Mouse (Mus musculus) left cerebral cortex, postnatal 14 days (tissue): ENCODE results near the gene Afg3l1. TPM values are rescaled to one million over a fixed set of nuclear protein-coding genes. Genes with fewer than 3 reads are reported as not detected.
"Not testable (repeated sequence)": the region's sequence is repeated elsewhere in the genome, so short reads cannot be mapped to it uniquely, and the experiment has no call there.

Source experiments
- DNase-seq, 2 experiments: peaks; one replicate each; pipeline ENCODE4 v3.0.0; 2021 to 2022; ENCODE audit warnings: low spot score in 2 of 2, mixed read lengths in 1 of 2
- intact Hi-C: fragments of 180-260 bp; cut with DNase I; formaldehyde crosslinking; loops from one replicate; pipeline ENCODE4 v1.15.1; 2025
- total RNA-seq, 2 experiments: library from RNA; stranded (reverse); gene quantifications; 2 replicates each; pipeline ENCODE4 v1.2.3; 2021

Gene Afg3l1
- total RNA-seq, 2 experiments from 2014 or later, result 31.6 to 36.5 TPM

- DNase-seq, result no peak
- intact Hi-C loops, result no loop called here
Measured at GRCm38 (mm10) chr8:123453951-123454350, 23.8 kb upstream of the Afg3l1 start.

GRCm38 (mm10) chr8:123454559-123454958 is 23.1 kb upstream of the Afg3l1 start:
- intact Hi-C loops, result no loop called here
- DNase-seq, result no peak

GRCm38 (mm10) chr8:123463651-123464050 is 14.1 kb upstream of the Afg3l1 start:
- no peak for DNase-seq
- intact Hi-C loops, result no loop called here

DNA sequence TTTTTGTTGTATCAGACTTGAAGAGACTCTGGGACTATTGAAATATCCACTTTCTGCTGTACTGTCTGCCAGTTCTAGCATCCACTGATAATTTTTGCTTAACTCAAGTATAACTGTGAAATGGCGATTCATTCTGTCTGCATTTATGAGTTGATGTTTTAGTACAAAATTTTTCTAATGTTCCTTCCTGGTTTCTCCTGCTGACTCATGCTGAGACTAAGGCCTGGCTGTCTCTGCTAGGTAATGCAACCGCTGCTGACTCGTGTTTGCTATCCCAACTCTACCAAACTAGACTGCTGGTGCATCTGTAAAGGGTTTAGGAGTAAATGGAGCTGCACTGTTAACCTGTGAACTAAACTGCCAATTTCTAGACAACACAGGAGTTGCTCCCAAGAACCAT is 10.2 kb upstream of the Afg3l1 start:
- intact Hi-C loops, result no loop called here
- DNase-seq, result no peak

GRCm38 (mm10) chr8:123472991-123473390 is 4.7 kb upstream of the Afg3l1 start:
- DNase-seq, intact Hi-C loops: not testable (repeated sequence)

DNA sequence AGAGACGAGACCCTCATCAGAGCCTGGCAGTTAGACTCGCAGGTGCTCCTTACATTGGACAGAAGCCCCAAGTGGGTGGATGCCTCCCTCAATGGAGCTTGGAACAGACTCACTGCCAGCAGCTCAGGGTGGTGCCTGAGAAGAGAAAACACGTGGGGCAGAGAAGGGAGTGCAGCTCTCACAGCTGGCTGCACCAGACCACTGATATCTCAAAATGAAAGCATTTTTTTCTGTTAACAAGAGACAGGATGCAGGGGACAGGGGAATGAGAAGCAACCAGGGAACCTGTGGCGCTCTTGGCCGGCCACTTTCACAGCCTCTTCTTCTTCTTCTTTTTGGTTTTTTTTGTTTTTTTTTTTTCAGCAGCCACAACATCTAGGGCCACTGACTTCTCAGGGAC is 3.2 kb upstream of the Afg3l1 start:
- DNase-seq, intact Hi-C loops: not testable (repeated sequence)

DNA sequence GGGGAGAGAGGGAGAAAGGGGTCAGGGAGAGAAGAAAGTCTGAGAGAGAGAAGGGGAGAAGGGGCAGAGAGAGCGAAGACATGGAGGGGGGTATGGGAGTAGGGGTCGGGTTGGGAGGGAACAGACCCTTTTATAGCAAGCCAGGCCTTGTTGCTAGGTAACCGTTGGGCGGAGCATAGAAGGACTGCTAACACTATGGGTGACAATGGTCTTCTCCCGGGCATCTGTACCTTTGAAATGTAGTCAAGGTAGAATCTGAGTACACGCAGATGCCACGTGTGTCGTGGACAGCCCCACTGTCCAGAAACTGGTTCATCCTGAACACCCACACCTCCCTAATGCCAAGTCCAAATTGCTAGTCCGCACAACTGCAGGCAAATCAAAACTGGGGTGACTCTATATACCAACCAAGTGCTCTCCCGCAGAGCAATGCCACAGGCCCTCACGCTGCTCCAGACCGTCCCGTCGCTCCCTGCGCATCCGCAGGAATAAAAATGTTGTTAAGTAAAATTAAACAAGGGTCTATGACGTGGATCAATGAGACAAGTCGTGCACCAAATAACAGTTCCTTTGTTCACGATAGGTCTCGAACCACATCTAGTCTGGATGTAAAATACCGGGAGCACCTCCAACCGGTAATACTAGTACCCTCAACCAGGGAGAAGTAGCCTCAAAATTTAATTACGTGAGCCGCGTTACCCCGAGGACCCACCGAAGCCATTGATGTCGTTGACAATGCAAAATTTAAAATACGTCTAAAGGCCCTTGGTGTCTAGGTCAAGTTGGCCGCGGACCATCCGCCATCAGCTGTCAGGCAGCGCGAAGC is 579 bp upstream of the Afg3l1 start:
- intact Hi-C loops, result no loop called here
- peak in 1 of 2 experiments; percentile 30 for DNase-seq

DNA sequence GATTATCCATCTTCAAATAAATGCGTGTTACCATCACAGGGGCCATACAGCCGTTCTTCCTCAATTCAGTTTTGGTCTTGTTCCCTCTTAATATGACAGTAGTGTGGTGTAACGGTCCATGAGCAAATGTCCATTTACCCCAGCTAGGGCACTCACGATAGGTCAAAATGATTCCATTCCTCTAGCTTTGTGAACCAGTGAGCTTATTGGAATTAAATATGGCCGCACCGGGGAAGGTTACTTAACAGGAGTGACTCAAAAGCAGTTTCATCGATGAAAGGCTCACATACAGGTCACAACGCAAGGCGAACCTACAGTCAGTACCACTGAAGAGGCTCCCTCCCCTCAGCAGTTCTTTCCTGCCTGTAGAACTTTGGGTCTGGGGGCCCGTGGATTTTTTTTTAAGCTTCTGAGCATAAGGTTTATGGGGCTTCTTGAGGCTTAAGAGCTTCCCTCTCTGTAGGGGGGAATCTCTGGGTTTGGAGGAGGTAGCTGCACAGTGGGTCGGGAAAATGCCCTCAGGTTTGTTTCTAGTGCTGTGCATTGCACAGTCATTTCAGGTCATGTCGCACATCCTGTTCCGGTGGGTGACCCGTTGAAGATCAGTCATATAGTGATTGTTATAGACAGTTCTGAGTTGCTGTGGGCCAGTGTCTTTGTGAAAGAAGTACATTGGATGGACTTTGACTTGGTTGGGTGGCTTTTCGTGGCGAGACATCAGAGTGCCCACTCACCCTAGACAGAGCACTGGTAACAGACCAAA is 934 bp downstream of the Afg3l1 start:
- peak in 1 of 2 experiments; percentile 32 for DNase-seq
- intact Hi-C loops, result no loop called here

DNA sequence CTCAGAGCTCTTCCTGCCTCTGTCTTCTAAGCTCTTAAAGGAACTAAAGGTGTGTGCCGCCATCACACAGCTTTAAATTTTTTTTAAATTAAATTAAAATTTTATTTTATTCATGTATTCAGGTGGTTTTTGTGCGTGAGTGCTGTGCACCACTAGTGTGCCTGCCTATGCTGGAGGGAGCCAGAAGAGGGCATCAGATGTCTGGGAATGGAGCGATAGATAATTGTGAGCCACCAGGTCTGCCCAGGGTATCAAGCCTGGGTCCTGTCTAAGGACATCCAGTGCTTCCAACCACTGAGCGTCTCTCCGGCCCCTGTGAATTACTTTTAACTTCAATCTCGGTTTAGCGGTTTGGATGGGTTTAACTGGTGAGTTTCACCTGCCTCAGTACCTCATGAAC is 4.9 kb downstream of the Afg3l1 start:
- intact Hi-C loops, result no loop called here
- no peak for DNase-seq

GRCm38 (mm10) chr8:123491280-123492075 is 13.8 kb downstream of the Afg3l1 start:
- no peak for DNase-seq
- intact Hi-C loops, result no loop called here

DNA sequence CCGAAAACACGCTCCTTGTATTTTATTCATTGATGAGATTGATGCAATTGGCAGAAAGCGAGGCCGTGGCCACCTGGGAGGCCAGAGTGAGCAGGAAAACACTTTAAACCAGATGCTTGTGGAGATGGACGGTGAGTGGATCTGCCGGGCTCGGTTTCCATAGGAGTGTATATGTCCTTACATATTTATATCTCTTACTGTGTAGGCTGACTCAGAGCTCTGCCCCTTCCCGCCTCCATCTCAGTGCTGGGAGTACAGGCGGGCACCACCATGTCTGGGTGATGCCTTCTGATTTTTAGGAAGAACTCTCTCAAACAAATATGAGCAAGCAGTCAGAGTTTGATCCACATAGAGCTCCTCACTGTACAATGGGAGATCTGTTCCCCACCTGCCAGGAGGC is 15.2 kb downstream of the Afg3l1 start:
- DNase-seq, result no peak
- intact Hi-C loops, result no loop called here

- intact Hi-C loops, result no loop called here
- no peak for DNase-seq
Measured at GRCm38 (mm10) chr8:123497699-123498098, 20.0 kb downstream of the Afg3l1 start.

DNA sequence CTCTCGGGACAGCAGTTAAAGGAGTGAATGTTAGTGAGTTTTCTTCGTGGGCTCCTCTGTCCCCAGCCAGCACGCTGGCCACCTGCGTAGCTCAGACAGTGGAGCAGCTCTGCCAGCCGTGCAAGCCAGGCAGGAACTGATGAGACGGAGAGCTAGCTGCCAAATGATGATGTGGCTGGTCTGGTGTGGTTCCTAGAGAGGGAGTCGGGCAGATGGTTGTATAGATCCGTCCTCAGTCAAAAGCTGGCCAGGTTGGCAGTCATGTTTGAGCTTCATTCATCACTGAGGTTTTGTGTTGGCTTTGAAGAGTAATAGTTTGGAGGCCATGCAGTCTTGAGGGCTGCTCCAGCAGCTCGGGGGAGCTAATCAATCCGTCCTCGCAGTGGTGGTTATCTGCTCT is 21.3 kb downstream of the Afg3l1 start:
- no peak for DNase-seq
- intact Hi-C loops, result no loop called here

GRCm38 (mm10) chr8:123499556-123499955 is 21.9 kb downstream of the Afg3l1 start:
- intact Hi-C loops, result no loop called here

GRCm38 (mm10) chr8:123502192-123502591 is 24.5 kb downstream of the Afg3l1 start:
- no peak for DNase-seq
- intact Hi-C loops, result no loop called here

More at GRCm38 (mm10) chr8:123499556-123499955, 21.9 kb downstream of the Afg3l1 start:
- DNase-seq, result no peak

DNA sequence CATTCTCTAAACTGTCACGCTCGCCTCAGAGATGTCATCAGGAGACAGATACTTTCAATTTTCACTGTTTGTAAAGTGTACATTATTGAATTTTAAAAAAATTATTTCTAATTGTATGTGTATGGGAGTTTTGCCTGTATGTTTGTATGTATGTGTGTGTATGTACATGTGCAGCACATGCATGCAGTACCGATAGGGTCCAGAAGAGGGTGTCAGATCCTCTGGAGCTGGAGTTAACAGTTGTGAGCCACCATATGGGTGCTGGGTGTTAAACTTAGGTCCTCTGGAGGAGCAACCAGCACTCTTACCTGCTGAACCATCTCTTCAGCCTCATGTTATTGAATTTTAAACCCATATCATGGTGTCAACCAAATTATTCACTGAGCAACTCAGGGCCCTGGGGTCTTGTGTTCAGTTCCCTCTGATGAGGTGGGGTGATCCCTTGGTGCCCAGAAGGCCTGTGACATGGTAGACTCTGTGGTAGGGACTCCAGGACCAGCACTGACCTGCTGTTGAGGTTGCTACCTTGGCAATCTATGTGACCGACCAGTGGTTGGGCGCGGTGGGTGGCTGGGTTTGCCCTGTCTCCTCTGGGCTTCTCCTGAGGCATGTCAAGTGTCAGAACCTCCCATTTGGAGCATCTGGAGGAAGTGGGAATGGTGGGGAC is 26.2 kb downstream of the Afg3l1 start:
- intact Hi-C loops, result no loop called here
- no peak for DNase-seq

- intact Hi-C loops, result no loop called here
- no peak for DNase-seq
Measured at GRCm38 (mm10) chr8:123504591-123505195, 27.0 kb downstream of the Afg3l1 start.

- intact Hi-C loops, result no loop called here
Measured at GRCm38 (mm10) chr8:123505267-123505666, 27.6 kb downstream of the Afg3l1 start.

DNA sequence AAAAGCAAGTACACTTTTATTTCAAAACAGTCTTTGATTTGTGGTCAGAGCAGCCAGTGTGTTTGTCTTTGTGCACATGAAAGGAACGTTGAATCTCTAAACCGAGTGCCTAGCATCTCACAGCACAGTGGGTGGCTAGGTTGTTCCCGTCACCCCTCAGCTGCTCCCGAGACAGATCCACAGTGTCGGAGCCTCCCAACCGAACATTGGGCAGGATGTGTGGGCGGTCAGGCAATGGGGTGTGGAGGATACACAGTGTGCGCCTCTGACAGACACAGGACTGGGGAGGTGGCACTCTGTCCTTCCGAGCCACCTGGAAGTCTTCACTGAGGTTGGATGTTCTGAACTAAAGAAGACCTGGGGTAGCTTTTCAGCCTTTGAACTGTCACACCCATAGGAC is 28.0 kb downstream of the Afg3l1 start:
- no peak for DNase-seq
- intact Hi-C loops, result no loop called here

More at GRCm38 (mm10) chr8:123505267-123505666, 27.6 kb downstream of the Afg3l1 start:
- DNase-seq, result no peak
